Mouse (Mus musculus) kidney, postnatal 0 days (tissue): ENCODE results near the gene Ccl11. TPM values are rescaled to one million over a fixed set of nuclear protein-coding genes. Genes with fewer than 3 reads are reported as not detected.

ENCODE experiments used
- ATAC-seq: fragments of 200-750 bp; cut with Nextera tagmentation; replicated peaks from 2 replicates; pipeline ENCODE4 v1.8.0; 2017; ENCODE audit warnings: low read depth, moderate number of reproducible peaks, moderate TSS enrichment, moderate library complexity; ENCODE audit not compliant: low FRiP score
- DNase-seq: peaks from one replicate; pipeline ENCODE4 v3.0.0-alpha.2; 2016; ENCODE audit warnings: low spot score
- H3K27ac ChIP-seq: fragments of 300-500 bp; sonication (generic); 2 replicates; pipeline ENCODE4 v1.5.1; 2014; ENCODE audit warnings: mild to moderate bottlenecking
- H3K27me3 ChIP-seq: fragments of 300-500 bp; sonication (generic); 2 replicates; pipeline ENCODE4 v1.6.1; 2014; ENCODE audit warnings: low read length, mixed read lengths; ENCODE audit not compliant: insufficient read depth
- H3K36me3 ChIP-seq: fragments of 300-500 bp; sonication (generic); 2 replicates; pipeline ENCODE4 v1.6.1; 2014; ENCODE audit warnings: low read length, mixed read lengths; ENCODE audit not compliant: insufficient read depth
- H3K4me1 ChIP-seq: fragments of 300-500 bp; sonication (generic); replicated peaks from 2 replicates; pipeline ENCODE4 v1.6.1; 2014; ENCODE audit warnings: antibody characterized with exemption, low read length, mixed read lengths; ENCODE audit not compliant: insufficient read depth
- H3K4me2 ChIP-seq: fragments of 300-500 bp; sonication (generic); 2 replicates; pipeline ENCODE4 v1.6.1; 2014; ENCODE audit warnings: mild to moderate bottlenecking, low read length, moderate library complexity, mixed read lengths
- H3K4me3 ChIP-seq: fragments of 300-500 bp; sonication (generic); replicated peaks from 2 replicates; pipeline ENCODE4 v1.5.1; 2014; ENCODE audit warnings: low read depth, low read length
- H3K9ac ChIP-seq: fragments of 300-500 bp; sonication (generic); 2 replicates; pipeline ENCODE4 v1.6.1; 2014; ENCODE audit warnings: low read depth, low read length
- H3K9me3 ChIP-seq: fragments of 300-500 bp; sonication (generic); replicated peaks from 2 replicates; pipeline ENCODE4 v1.6.1; 2016; ENCODE audit warnings: low read length, inconsistent platforms, mixed read lengths
- CTCF ChIP-seq: IDR thresholded peaks from 2 replicates; pipeline ENCODE4 v1.5.1; 2016; ENCODE audit warnings: antibody characterized with exemption, low read depth, mild to moderate bottlenecking, moderate library complexity
- WGBS: fragments of 180-500 bp; shearing (Covaris S2); extraction: QIAGEN DNeasy Blood & Tissue Kit; methylation state at CpG from one replicate; pipeline ENCODE4 v1.1.7; 2014; 5-methylcytosine and 5-hydroxymethylcytosine counted together
- polyA plus RNA-seq: library from polyadenylated mRNA; unstranded; fragments of >200 nt; fragmentation: Nextera tagmentation; extraction: Ambion mirVana; gene quantifications from 2 replicates; pipeline ENCODE4 v1.2.1, GENCODE M21; 2015

Gene Ccl11
- polyA plus RNA-seq, 1 experiment from 2014 or later: 9.1 TPM

- Histone ChIP-seq H3K27me3 (no peaks in the 10 kb centered on the region), H3K4me3 (no peak overlapping the region), H3K4me1 (no peaks in the 10 kb centered on the region), H3K4me2 (no peak overlapping the region), H3K9ac (no peak overlapping the region), H3K36me3 (no peaks in the 10 kb centered on the region), H3K9me3 (no peaks in the 10 kb centered on the region), H3K27ac (no peak overlapping the region)
- TF ChIP-seq CTCF: no peak
- ATAC-seq (no peak), DNase-seq (no peak)
- 81% methylated on average over 4 of the region's 4 CpGs for WGBS
These were observed 15.9 kb upstream of the Ccl11 start for GRCm38 (mm10) chr11:82041671-82042080.

DNA sequence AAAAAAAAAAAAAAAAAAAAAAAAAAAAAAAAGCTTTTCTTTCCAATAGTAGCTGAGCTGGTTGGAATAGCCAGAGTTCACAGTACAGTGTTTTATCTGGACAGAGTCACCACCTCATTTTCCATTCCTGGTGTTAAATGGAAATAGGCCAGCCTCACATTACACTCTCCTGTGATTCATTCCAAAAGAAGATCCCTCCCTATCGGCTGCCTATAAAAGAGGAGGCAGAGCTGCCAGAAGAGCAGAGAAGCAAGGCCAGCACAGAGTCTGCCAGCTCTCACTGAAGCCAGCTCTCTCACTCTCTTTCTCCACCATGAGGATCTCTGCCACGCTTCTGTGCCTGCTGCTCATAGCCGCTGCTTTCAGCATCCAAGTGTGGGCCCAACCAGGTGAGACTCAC lies 12.2 kb upstream of the Ccl11 start, which contains the start of gene Ccl7:
TSS of gene Ccl7 (plus strand) at position 242 of the 400 bp plus-strand sequence.
- Histone ChIP-seq H3K27me3 (no peaks in the 10 kb centered on the region), H3K27ac (peak within 1 kb of the TSS; percentile 47), H3K4me3 (no peak within 1 kb of the TSS), H3K9ac (no peak within 1 kb of the TSS), H3K9me3 (no peaks in the 10 kb centered on the region), H3K4me2 (no peak within 1 kb of the TSS), H3K4me1 (no peaks in the 10 kb centered on the region), H3K36me3 (no peaks in the 10 kb centered on the region)
- DNase-seq (no peak), ATAC-seq (no peak)
- no peak for TF ChIP-seq CTCF
- 61% methylated on average over 3 of the region's 3 CpGs for WGBS

DNA sequence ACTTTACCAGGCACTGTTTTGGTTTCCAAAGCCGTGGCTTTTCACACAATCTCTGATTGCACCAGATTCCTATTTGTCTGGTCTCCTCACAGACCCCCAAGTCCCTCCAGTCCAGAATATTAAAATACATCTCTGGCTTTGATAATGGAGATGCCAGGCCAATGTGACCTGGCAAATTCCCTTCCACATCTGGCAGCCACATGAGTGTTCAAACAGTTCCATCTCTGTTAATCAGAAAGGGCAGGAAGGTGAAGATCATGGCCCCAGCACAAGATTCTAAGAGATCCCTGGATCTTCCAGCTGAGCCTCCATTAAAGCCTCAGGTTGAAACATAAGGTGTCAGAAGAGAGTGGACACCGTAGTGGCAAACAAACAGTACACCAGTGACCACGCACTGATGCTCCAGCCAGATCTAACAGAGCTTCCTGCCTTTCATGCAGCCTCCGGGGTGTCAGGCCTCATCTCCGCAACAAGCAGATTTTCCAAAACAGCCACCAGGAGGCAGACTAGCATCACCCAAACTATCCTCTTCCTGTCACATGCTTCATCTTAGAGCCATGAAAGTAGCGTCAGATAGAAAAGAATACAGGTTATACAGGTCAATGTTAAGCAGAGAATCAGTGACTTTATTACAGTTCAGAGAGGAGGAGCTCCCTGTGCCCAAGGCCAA lies 9.7 kb upstream of the Ccl11 start:
- no peak overlapping the region for H3K4me2 ChIP-seq
- no peak overlapping the region for H3K4me3 ChIP-seq
- H3K9me3 ChIP-seq: no peaks in the 10 kb centered on the region
- H3K4me1 ChIP-seq: no peaks in the 10 kb centered on the region
- no peaks in the 10 kb centered on the region for H3K36me3 ChIP-seq
- 38% methylated on average over 6 of the region's 6 CpGs for WGBS
- H3K9ac ChIP-seq: no peak overlapping the region
- no peak overlapping the region for H3K27ac ChIP-seq
- DNase-seq (peak; percentile 78), ATAC-seq (no peak)
- no peaks in the 10 kb centered on the region for H3K27me3 ChIP-seq
- TF ChIP-seq CTCF: peak; percentile 79

DNA sequence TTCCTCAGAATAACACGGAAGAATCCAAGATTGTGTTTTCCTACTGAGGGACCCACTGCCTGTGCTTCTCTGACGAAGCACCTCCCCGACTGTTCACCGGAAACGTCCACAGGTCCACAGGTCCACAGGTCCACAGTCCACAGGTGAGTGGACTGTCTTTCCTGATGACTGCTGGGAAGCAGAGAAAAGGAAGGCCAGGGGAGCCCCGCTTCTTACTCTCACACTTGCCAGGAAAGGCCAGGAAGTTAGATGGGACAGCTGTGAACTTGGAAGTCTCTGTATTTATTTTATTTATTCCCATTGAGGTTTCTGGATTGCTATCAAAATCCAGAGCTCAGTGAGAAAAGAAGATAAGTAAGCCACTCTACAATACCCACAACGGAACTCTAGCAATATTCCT lies 3.8 kb upstream of the Ccl11 start:
- H3K4me3 ChIP-seq: no peak overlapping the region
- H3K36me3 ChIP-seq: no peaks in the 10 kb centered on the region
- no peaks in the 10 kb centered on the region for H3K27me3 ChIP-seq
- H3K9ac ChIP-seq: no peak overlapping the region
- WGBS: 68% methylated on average over 7 of the region's 7 CpGs
- peak; percentile 40 for DNase-seq
- no peak overlapping the region for H3K4me2 ChIP-seq
- no peak for TF ChIP-seq CTCF
- H3K27ac ChIP-seq: no peak overlapping the region
- no peaks in the 10 kb centered on the region for H3K4me1 ChIP-seq
- ATAC-seq: no peak
- H3K9me3 ChIP-seq: no peaks in the 10 kb centered on the region

- no peak overlapping the region for H3K9ac ChIP-seq
- H3K4me2 ChIP-seq: no peak overlapping the region
- no peaks in the 10 kb centered on the region for H3K4me1 ChIP-seq
- H3K4me3 ChIP-seq: no peak overlapping the region
- H3K27me3 ChIP-seq: no peaks in the 10 kb centered on the region
- TF ChIP-seq CTCF: no peak
- WGBS: 77% methylated on average over 3 of the region's 3 CpGs
- H3K27ac ChIP-seq: no peak overlapping the region
- no peaks in the 10 kb centered on the region for H3K36me3 ChIP-seq
- no peaks in the 10 kb centered on the region for H3K9me3 ChIP-seq
- ATAC-seq (no peak), DNase-seq (no peak)
These were observed 4.6 kb downstream of the Ccl11 start for GRCm38 (mm10) chr11:82062226-82062625.

DNA sequence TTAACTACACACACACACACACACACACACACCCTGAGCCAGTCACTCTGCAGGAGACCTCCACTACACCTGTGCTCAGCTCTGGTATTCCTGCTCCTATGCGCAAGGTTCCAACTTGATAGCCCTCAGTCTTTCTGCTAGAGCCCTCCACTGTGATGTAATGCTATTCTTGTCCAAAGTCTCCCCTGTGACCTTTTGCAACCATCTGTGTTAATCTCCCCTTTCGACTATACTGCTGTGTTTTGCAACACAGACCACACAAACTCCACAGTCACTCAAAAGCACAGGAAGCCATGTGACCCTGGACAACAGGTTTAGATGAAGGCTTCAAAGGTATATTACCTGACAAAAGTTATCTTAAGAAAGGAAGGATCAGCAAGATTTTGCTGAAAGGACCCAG lies 5.8 kb downstream of the Ccl11 start:
- DNase-seq: no peak
- no peaks in the 10 kb centered on the region for H3K9me3 ChIP-seq
- H3K27me3 ChIP-seq: no peaks in the 10 kb centered on the region
- WGBS: 67% methylated on average over 2 of the region's 2 CpGs
- no peak overlapping the region for H3K4me3 ChIP-seq
- ATAC-seq: no peak
- H3K27ac ChIP-seq: no peak overlapping the region
- H3K9ac ChIP-seq: no peak overlapping the region
- H3K4me2 ChIP-seq: no peak overlapping the region
- H3K36me3 ChIP-seq: no peaks in the 10 kb centered on the region
- TF ChIP-seq CTCF: no peak
- no peaks in the 10 kb centered on the region for H3K4me1 ChIP-seq

DNA sequence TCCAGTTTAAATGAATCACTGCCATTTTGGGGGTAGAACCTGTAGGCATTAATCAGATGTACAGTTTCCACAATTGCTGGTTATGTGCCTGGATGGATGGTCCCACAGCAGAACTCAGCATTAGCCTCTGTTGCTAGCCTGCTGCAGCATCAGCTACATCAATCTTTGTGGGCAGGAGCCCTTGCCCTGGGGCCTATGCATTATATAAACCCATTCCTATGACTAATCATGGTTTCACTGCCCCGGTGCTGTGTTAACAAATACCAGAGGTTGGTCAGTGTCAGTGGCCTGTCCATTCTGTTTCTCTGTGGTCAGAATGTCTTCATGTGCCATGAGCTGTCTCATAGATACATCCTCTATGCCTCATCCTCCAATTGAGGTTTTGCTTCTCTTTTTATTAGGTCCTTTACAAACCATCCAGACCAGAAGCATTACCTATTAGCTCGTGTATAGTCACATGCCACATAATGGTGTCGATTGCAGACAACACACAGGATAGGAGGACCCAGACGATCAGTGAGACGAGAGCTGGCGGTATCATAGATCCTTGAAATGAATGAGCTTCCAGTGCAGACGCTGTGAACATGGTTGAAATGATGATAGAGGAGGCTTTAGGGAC lies 9.4 kb downstream of the Ccl11 start:
- no peaks in the 10 kb centered on the region for H3K9me3 ChIP-seq
- H3K4me2 ChIP-seq: no peak overlapping the region
- H3K36me3 ChIP-seq: no peaks in the 10 kb centered on the region
- DNase-seq: no peak
- no peak for ATAC-seq
- 72% methylated on average over 7 of the region's 7 CpGs for WGBS
- no peak overlapping the region for H3K4me3 ChIP-seq
- no peak overlapping the region for H3K9ac ChIP-seq
- no peaks in the 10 kb centered on the region for H3K27me3 ChIP-seq
- TF ChIP-seq CTCF: no peak
- H3K27ac ChIP-seq: no peak overlapping the region
- H3K4me1 ChIP-seq: no peaks in the 10 kb centered on the region
